Mouse (Mus musculus) embryonic facial prominence, embryonic 11.5 days (tissue): Measurements from ENCODE around the gene Tmc8. TPM values are rescaled to one million over a fixed set of nuclear protein-coding genes. Genes with fewer than 3 reads are reported as not detected.
"Not testable (repeated sequence)": the region's sequence is repeated elsewhere in the genome, so short reads cannot be mapped to it uniquely, and the experiment has no call there.

Source experiments
- ATAC-seq: fragments of 200-750 bp; cut with Nextera tagmentation; replicated peaks from 2 replicates; pipeline ENCODE4 v1.8.0; 2017; ENCODE audit warnings: low read depth; ENCODE audit not compliant: insufficient number of reproducible peaks, low FRiP score, low TSS enrichment
- DNase-seq: peaks from one replicate; pipeline ENCODE4 v3.0.0-alpha.2; 2015; ENCODE audit warnings: low spot score
- H3K27ac ChIP-seq: fragments of 300-500 bp; sonication (generic); replicated peaks from 2 replicates; pipeline ENCODE4 v1.5.1; 2014; ENCODE audit warnings: mild to moderate bottlenecking, low read depth, low read length, control low read depth
- H3K27me3 ChIP-seq: fragments of 300-500 bp; sonication (generic); 2 replicates; pipeline ENCODE4 v1.6.1; 2014; ENCODE audit warnings: mild to moderate bottlenecking, low read length, moderate library complexity, mixed read lengths; ENCODE audit not compliant: control insufficient read depth, insufficient read depth
- H3K36me3 ChIP-seq: fragments of 300-500 bp; sonication (generic); replicated peaks from 2 replicates; pipeline ENCODE4 v1.6.1; 2014; ENCODE audit warnings: low read depth, mild to moderate bottlenecking, low read length, moderate library complexity, mixed read lengths; ENCODE audit not compliant: control insufficient read depth, insufficient read depth
- H3K4me1 ChIP-seq: fragments of 300-500 bp; sonication (generic); 2 replicates; pipeline ENCODE4 v1.6.1; 2014; ENCODE audit warnings: low read length, mixed read lengths; ENCODE audit not compliant: control insufficient read depth, insufficient read depth
- H3K4me2 ChIP-seq: fragments of 300-500 bp; sonication (generic); 2 replicates; pipeline ENCODE4 v1.6.1; 2014; ENCODE audit warnings: low read depth, mild to moderate bottlenecking, control low read depth, low read length, moderate library complexity
- H3K4me3 ChIP-seq: fragments of 300-500 bp; sonication (generic); 2 replicates; pipeline ENCODE4 v1.5.1; 2014; ENCODE audit warnings: low read depth, low read length, control low read depth
- H3K9ac ChIP-seq: fragments of 300-500 bp; sonication (generic); replicated peaks from 2 replicates; pipeline ENCODE4 v1.6.1; 2014; ENCODE audit warnings: mild to moderate bottlenecking, control low read depth, low read length
- H3K9me3 ChIP-seq: fragments of 300-500 bp; sonication (generic); replicated peaks from 2 replicates; pipeline ENCODE4 v1.6.1; 2016; ENCODE audit warnings: mild to moderate bottlenecking, low read length, inconsistent platforms, mixed read lengths; ENCODE audit not compliant: control insufficient read depth
- WGBS: fragments of 180-500 bp; shearing (Covaris S2); extraction: QIAGEN DNeasy Blood & Tissue Kit; methylation state at CpG from one replicate; pipeline ENCODE4 v1.1.7; 2014; 5-methylcytosine and 5-hydroxymethylcytosine counted together
- polyA plus RNA-seq: library from polyadenylated mRNA; unstranded; fragments of >200 nt; fragmentation: Nextera tagmentation; extraction: Ambion mirVana; gene quantifications from 2 replicates; pipeline ENCODE4 v1.2.1, GENCODE M21; 2014

Tmc8 gene
- polyA plus RNA-seq, 1 experiment from 2014 or later = 0.39 TPM

DNA sequence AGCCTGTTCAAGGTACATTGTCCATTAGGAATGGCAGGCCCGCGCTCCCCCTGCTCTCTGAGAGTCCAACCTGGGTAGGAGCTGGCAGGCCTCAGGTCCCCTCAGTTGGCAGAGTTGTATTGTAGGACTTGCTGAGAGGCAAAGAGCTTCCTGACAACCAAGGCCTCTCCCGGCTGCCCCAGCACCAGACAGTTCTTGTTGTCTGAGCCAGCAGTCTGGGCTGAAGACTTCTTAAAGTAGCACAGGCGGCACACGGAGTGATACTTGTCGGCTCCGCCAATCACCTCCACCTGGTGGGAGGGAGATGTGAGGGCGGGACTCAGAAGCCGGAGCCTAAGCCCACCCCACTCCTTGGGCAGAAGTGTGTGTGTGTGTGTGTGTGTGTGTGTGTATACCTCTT, 34.0 kb downstream of the Tmc8 start:
- not testable (repeated sequence) for H3K27me3 ChIP-seq, H3K4me2 ChIP-seq, H3K4me1 ChIP-seq, H3K36me3 ChIP-seq, DNase-seq, H3K9ac ChIP-seq, H3K27ac ChIP-seq, ATAC-seq, H3K4me3 ChIP-seq, H3K9me3 ChIP-seq
- WGBS = 89% methylated on average over 9 of the region's 9 CpGs

DNA sequence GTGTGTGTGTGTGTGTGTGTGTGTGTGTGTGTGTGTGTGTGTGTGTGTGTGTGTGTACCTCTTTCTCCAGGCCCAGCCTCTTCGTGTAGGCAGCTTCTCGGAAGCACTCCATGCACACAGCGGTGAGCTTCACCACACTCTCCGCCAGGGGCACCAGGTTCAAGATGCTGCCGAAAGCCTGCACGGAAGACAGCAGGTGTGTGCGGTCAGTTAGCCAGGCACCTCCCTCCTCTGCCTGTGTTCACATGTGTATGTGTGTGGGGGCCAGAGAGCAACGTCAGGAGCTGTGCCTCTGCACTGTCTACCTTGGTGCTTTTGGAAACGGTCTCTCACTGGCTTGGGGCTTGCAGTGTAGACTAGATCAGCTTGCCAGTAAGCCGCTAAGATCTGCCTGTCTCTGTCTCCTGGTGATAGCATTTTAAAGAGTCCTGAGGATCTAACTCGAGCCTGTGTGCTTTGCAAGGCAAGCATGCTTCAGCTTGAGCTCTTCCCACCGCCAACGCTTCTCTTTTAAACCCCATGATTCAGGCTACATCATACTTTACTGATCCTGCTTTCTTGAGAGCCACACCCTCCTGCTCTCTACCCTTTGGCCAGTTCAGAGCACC, 34.6 kb downstream of the Tmc8 start:
- no peak for ATAC-seq
- peaks cover 7% of the 10 kb centered on the region for H3K36me3 ChIP-seq
- H3K4me2 ChIP-seq = no peak overlapping the region
- H3K27ac ChIP-seq = no peak overlapping the region
- no peak overlapping the region for H3K9ac ChIP-seq
- H3K9me3 ChIP-seq = no peaks in the 10 kb centered on the region
- no peaks in the 10 kb centered on the region for H3K27me3 ChIP-seq
- H3K4me1 ChIP-seq = no peaks in the 10 kb centered on the region
- H3K4me3 ChIP-seq = no peak overlapping the region
- no peak for DNase-seq
- WGBS = 91% methylated on average over 13 of the region's 13 CpGs

DNA sequence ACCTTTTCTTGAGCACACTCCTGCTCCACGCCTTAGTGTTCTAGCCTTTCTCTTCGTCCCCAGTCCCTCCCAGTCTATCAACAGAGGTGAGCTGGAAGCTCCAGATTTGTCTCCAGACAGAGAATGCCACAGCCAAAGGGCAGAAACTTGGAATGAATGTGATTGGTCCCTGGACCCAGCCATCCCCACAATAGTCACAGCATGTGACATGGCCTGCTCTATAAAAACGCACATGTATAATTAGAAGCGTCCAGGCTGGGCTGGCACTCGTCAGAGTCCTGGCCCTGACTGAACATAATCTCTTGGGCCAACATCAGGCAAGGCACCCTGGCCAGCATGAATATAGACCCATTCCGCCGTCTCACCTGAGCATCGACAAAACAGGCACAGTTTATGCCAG, 37.2 kb downstream of the Tmc8 start:
- ATAC-seq (no peak), DNase-seq (no peak)
- no peak overlapping the region for H3K4me3 ChIP-seq
- no peaks in the 10 kb centered on the region for H3K27me3 ChIP-seq
- no peaks in the 10 kb centered on the region for H3K9me3 ChIP-seq
- WGBS = 82% methylated on average over 8 of the region's 8 CpGs
- H3K36me3 ChIP-seq = no peaks in the 10 kb centered on the region; the same call in none of the 2 replicates
- no peak overlapping the region for H3K4me2 ChIP-seq
- no peak overlapping the region for H3K27ac ChIP-seq
- no peaks in the 10 kb centered on the region for H3K4me1 ChIP-seq
- no peak overlapping the region for H3K9ac ChIP-seq

DNA sequence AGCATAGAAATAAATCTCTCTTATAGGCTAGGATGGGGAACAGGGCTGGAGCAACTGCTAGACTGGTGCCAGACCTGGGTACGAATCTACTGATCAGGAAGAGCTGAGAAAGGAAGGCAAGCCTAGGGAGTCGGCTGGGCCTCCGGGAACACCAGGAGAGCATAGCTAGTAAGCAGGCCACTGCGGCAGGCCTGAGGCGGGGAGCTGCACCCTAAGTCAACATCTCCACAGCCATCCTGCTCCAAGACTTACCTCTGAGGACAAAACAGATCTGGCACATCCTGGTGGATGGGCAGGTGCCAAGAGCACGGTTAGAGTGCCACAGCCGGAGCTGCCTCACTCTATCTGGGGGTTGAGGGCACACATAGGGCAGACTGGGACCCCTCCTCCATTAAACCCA, 38.3 kb downstream of the Tmc8 start:
- H3K4me2 ChIP-seq = no peak overlapping the region
- 95% methylated on average over 7 of the region's 7 CpGs for WGBS
- no peaks in the 10 kb centered on the region; the same call in 1 of the 2 replicates for H3K4me1 ChIP-seq
- no peaks in the 10 kb centered on the region for H3K9me3 ChIP-seq
- no peaks in the 10 kb centered on the region for H3K27me3 ChIP-seq
- DNase-seq (no peak), ATAC-seq (no peak)
- no peak overlapping the region for H3K9ac ChIP-seq
- H3K27ac ChIP-seq = no peak overlapping the region
- H3K36me3 ChIP-seq = no peaks in the 10 kb centered on the region; the same call in 1 of the 2 replicates
- no peak overlapping the region for H3K4me3 ChIP-seq

GRCm38 (mm10) chr11:117821868-117822267, 40.0 kb downstream of the Tmc8 start:
- H3K4me1 ChIP-seq = peaks cover 3% of the 10 kb centered on the region
- no peak overlapping the region for H3K9ac ChIP-seq
- 83% methylated on average over 9 of the region's 9 CpGs for WGBS
- DNase-seq = no peak
- H3K4me2 ChIP-seq = no peak overlapping the region
- no peaks in the 10 kb centered on the region; the same call in 1 of the 2 replicates for H3K36me3 ChIP-seq
- H3K4me3 ChIP-seq = no peak overlapping the region
- no peaks in the 10 kb centered on the region for H3K9me3 ChIP-seq
- H3K27me3 ChIP-seq = no peaks in the 10 kb centered on the region
- ATAC-seq = no peak
- H3K27ac ChIP-seq = no peak overlapping the region

GRCm38 (mm10) chr11:117822728-117823241, 40.9 kb downstream of the Tmc8 start:
- H3K27ac ChIP-seq = no peak overlapping the region
- no peak overlapping the region for H3K4me3 ChIP-seq
- H3K36me3 ChIP-seq = no peaks in the 10 kb centered on the region; the same call in 1 of the 2 replicates
- WGBS = 95% methylated on average over 7 of the region's 7 CpGs
- DNase-seq (no peak), ATAC-seq (no peak)
- H3K27me3 ChIP-seq = no peaks in the 10 kb centered on the region
- H3K4me1 ChIP-seq = peaks cover 3% of the 10 kb centered on the region
- no peak overlapping the region for H3K9ac ChIP-seq
- no peaks in the 10 kb centered on the region for H3K9me3 ChIP-seq
- H3K4me2 ChIP-seq = no peak overlapping the region

GRCm38 (mm10) chr11:117823411-117823810, 41.5 kb downstream of the Tmc8 start:
- H3K9ac ChIP-seq = no peak overlapping the region
- no peak overlapping the region for H3K27ac ChIP-seq
- H3K9me3 ChIP-seq = no peaks in the 10 kb centered on the region
- DNase-seq (no peak), ATAC-seq (no peak)
- no peaks in the 10 kb centered on the region; the same call in 1 of the 2 replicates for H3K36me3 ChIP-seq
- WGBS = 88% methylated on average over 6 of the region's 6 CpGs
- no peaks in the 10 kb centered on the region for H3K27me3 ChIP-seq
- peaks cover 3% of the 10 kb centered on the region for H3K4me1 ChIP-seq
- H3K4me2 ChIP-seq = no peak overlapping the region
- H3K4me3 ChIP-seq = no peak overlapping the region

DNA sequence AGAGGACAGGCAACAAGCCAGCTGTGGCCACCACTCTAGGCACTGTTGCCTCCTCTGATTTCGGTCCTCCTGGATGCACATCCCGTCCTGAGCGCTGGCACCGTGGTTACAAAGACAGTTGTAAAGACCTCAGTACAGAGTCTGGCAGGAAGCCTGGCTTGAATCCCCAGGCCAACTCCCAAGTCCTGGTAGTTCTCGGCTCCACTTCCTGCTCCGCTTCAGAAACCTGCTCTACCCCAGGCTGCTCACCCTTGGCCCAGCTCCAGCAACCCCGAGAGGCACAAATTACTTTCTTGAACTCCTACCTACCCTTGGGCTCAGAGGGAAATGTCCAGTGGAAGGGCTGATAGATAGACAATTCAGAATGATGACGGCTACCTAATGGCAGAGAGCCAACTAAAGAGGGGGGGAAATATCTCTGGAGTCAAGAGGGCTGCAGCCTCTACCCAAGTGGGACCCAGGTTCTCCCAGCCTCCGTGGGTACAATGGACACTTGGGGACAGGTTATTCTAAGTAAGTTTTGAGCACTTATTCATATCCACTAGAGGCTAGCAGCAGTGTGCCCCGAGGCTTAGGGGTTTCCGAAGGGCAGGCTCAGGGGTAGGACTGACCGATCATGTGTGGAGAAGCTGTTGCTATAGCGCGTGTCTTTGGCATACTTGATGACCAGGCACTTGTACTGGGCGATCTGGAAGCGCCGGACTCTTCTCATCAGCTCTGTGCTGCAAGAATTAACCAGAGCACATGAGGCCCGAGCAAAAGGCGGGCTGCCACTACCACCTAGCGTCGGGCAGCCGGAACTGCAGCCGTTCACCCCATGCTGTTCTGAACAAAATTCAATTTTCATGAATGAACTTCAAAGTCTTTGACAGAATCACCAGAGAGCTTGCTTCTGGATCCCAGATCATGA, 42.4 kb downstream of the Tmc8 start:
- Histone ChIP-seq H3K4me2 (peak overlapping the region; percentile 62), H3K9me3 (no peaks in the 10 kb centered on the region), H3K27me3 (no peaks in the 10 kb centered on the region), H3K36me3 (no peaks in the 10 kb centered on the region; the same call in 1 of the 2 replicates), H3K4me3 (peak overlapping the region; percentile 67), H3K4me1 (peaks cover 3% of the 10 kb centered on the region), H3K9ac (peak overlapping the region; percentile 81), H3K27ac (no peak overlapping the region; the same call in 1 of the 2 replicates)
- WGBS = 28% methylated on average over 23 of the region's 23 CpGs
- ATAC-seq (peak; percentile 47; the same call in 1 of the 2 replicates), DNase-seq (peak; percentile 90)
